Mouse (Mus musculus): ENCODE results near the gene Ehd1. TPM values are rescaled to one million over a fixed set of nuclear protein-coding genes. Genes with fewer than 3 reads are reported as not detected.

The Ehd1 gene
- polyA plus RNA-seq, 1 experiment from 2014 or later, result 77.2 TPM

GRCm38 (mm10) chr19:6302114-6302513, 25.6 kb downstream of the Ehd1 start:
- 86% methylated on average over 5 of the region's 5 CpGs for WGBS
- ATAC-seq (ENCODE audit: insufficient read depth, low FRiP score), result no peak

DNA sequence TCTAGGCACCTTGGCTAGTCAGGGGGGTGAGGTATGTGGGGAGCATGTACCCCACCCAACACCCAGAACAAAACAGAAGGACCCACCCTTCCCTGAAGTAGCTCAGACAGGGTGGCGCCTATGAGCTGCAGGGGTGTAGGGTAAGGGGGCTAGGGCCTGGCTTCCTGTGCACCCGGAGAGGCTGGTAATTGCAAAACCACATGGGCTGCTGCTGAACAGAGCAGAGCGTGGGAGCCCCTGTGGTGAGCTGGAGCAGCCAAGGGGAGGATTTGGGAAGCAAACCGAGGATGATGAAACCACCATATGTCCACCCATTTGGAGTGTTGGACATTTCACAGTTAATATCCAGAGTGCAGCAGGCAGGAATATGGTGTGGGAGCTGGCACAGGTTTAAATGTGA, 26.0 kb downstream of the Ehd1 start:
- no peaks in the 10 kb centered on the region for H3K27me3 ChIP-seq (ENCODE audit: control insufficient read depth, insufficient read depth, low read length)
- H3K36me3 ChIP-seq (ENCODE audit: control insufficient read depth, insufficient read depth, low read length), result peaks cover 7% of the 10 kb centered on the region
- 32% methylated on average over 4 of the region's 4 CpGs for WGBS
- H3K9me3 ChIP-seq (replicated peaks; ENCODE audit: control insufficient read depth, low read length), result no peaks in the 10 kb centered on the region
- no peak overlapping the region for H3K4me3 ChIP-seq (replicated peaks; ENCODE audit: low read length)
- peaks cover 22% of the 10 kb centered on the region for H3K4me1 ChIP-seq (ENCODE audit: control insufficient read depth, insufficient read depth, low read length)
- no peak for ATAC-seq (ENCODE audit: insufficient read depth, low FRiP score)
- 0 out of 2 replicates have a peak overlapping the region, but pooled peaks have one; percentile 4 for H3K9ac ChIP-seq (ENCODE audit: low read length)
- no peak overlapping the region for H3K27ac ChIP-seq (ENCODE audit: low read length)
- H3K4me2 ChIP-seq (ENCODE audit: low read depth, low read length), result no peak overlapping the region

More at GRCm38 (mm10) chr19:6302114-6302513, 25.6 kb downstream of the Ehd1 start:
- H3K36me3 ChIP-seq (ENCODE audit: control insufficient read depth, insufficient read depth, low read length), result peaks cover 10% of the 10 kb centered on the region
- H3K4me3 ChIP-seq (replicated peaks; ENCODE audit: low read length), result no peak overlapping the region
- H3K9me3 ChIP-seq (replicated peaks; ENCODE audit: control insufficient read depth, low read length), result no peaks in the 10 kb centered on the region
- no peak overlapping the region for H3K27ac ChIP-seq (ENCODE audit: low read length)
- no peak overlapping the region for H3K9ac ChIP-seq (ENCODE audit: low read length)
- H3K27me3 ChIP-seq (ENCODE audit: control insufficient read depth, insufficient read depth, low read length), result no peaks in the 10 kb centered on the region
- peaks cover 20% of the 10 kb centered on the region for H3K4me1 ChIP-seq (ENCODE audit: control insufficient read depth, insufficient read depth, low read length)
- no peak overlapping the region for H3K4me2 ChIP-seq (ENCODE audit: low read depth, low read length)

DNA sequence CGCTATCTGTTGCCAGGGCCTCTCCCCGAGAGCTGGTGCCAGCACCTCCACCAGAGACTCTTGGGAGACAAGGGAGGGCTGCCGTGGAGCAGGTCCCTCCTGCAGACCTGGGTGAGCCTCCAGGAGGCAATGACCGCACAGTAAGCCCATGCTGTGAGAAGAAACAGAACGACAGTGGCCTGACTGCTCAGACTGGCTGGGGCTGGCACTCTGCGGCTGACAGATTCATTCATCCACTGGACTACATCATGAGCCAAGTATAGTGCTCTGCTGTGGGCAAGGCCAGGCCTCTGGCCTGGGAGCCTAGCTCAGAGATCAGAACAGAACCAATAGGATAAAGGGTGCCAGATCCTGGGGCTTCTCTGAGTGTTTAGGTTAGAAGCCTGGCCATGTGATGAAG, 27.3 kb downstream of the Ehd1 start:
- no peak for ATAC-seq (ENCODE audit: insufficient read depth, low FRiP score)
- Histone ChIP-seq H3K4me3 (replicated peaks; ENCODE audit: low read length) (no peak overlapping the region), H3K4me2 (ENCODE audit: low read depth, low read length) (no peak overlapping the region), H3K9ac (ENCODE audit: low read length) (peak overlapping the region; percentile 41; the same call in 1 of the 2 replicates), H3K9me3 (replicated peaks; ENCODE audit: control insufficient read depth, low read length) (no peaks in the 10 kb centered on the region), H3K4me1 (ENCODE audit: control insufficient read depth, insufficient read depth, low read length) (peaks cover 28% of the 10 kb centered on the region), H3K27me3 (ENCODE audit: control insufficient read depth, insufficient read depth, low read length) (no peaks in the 10 kb centered on the region), H3K36me3 (ENCODE audit: control insufficient read depth, insufficient read depth, low read length) (no peaks in the 10 kb centered on the region), H3K27ac (ENCODE audit: low read length) (no peak overlapping the region)
- WGBS, result 81% methylated on average over 6 of the region's 6 CpGs

DNA sequence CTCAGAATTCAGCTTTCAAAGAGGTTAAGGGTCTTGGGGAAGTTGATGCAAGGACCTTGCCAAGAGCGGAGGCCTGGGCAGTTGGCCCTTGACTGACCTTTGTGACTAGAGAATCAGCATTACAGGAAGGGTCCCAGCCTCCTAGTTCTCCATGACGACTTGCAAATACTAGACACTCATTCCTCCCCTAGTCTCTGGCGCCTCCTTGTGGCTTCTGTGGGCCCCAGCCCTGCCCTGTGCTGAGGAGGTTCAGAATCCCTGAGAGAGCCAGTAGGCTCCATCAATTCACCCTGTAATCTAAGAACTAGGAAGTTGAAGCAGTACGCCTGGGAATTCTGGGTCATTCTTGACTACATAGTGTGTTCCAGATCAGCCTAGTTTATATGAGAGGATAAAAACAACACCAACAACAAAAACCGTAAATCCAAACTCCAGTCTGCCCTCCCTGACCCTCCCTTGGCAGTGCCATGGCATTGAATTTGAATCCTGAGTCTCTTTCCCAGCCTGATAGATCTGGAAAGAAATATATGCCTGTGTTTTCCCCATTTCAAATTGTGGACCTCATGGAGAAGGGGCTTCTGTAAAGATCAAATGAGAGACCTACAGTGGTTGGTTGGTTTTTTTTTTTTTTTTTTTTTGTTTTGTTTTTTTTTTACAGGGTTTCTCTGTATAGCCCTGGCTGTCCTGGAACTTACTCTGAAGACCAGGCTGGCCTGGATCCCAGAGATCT, 28.4 kb downstream of the Ehd1 start:
- peaks cover 26% of the 10 kb centered on the region for H3K4me1 ChIP-seq (ENCODE audit: control insufficient read depth, insufficient read depth, low read length)
- no peaks in the 10 kb centered on the region for H3K9me3 ChIP-seq (replicated peaks; ENCODE audit: control insufficient read depth, low read length)
- no peaks in the 10 kb centered on the region for H3K36me3 ChIP-seq (ENCODE audit: control insufficient read depth, insufficient read depth, low read length)
- 0 out of 2 replicates have a peak overlapping the region, but pooled peaks have one; percentile 3 for H3K9ac ChIP-seq (ENCODE audit: low read length)
- ATAC-seq (ENCODE audit: insufficient read depth, low FRiP score), result peak; percentile 65
- no peak overlapping the region for H3K4me3 ChIP-seq (replicated peaks; ENCODE audit: low read length)
- H3K27ac ChIP-seq (ENCODE audit: low read length), result no peak overlapping the region
- H3K27me3 ChIP-seq (ENCODE audit: control insufficient read depth, insufficient read depth, low read length), result no peaks in the 10 kb centered on the region
- WGBS, result 24% methylated on average over 5 of the region's 5 CpGs
- H3K4me2 ChIP-seq (ENCODE audit: low read depth, low read length), result no peak overlapping the region

DNA sequence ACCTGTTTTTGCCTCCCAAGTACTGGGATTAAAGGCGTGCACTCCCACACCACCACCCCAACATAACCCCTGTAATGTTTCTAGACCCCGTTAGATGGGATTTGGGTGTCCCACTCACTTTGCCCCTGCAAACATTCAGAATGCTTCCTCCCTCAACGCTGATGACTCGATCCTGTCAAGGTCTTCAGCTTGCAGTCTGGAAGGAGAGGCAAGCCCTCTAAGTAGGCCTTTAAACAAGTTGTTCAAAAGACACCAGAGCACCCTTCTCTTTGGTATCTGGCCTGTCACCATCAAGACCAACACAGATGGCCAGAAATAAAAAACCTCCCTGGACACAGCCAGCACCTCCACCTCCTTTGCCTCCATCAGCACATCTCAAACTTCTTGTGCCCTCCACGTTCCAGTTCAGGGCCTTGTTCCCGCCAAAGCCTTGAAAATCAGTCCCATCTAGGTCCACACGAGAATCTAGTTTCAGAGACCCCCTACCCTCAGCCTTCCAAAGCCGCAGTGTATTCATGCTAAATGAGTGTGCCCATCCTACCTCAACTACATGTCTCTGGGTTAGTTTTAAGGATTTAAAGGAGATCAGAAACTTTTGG, 29.1 kb downstream of the Ehd1 start:
- peak overlapping the region; percentile 63 for H3K4me2 ChIP-seq (ENCODE audit: low read depth, low read length)
- 54% methylated on average over 8 of the region's 8 CpGs for WGBS
- peak overlapping the region; percentile 79 for H3K4me3 ChIP-seq (replicated peaks; ENCODE audit: low read length)
- H3K27me3 ChIP-seq (ENCODE audit: control insufficient read depth, insufficient read depth, low read length), result no peaks in the 10 kb centered on the region
- no peaks in the 10 kb centered on the region for H3K9me3 ChIP-seq (replicated peaks; ENCODE audit: control insufficient read depth, low read length)
- no peak for ATAC-seq (ENCODE audit: insufficient read depth, low FRiP score)
- H3K4me1 ChIP-seq (ENCODE audit: control insufficient read depth, insufficient read depth, low read length), result peaks cover 21% of the 10 kb centered on the region
- H3K9ac ChIP-seq (ENCODE audit: low read length), result peak overlapping the region; percentile 90
- peak overlapping the region; percentile 89; the same call in 1 of the 2 replicates for H3K27ac ChIP-seq (ENCODE audit: low read length)
- no peaks in the 10 kb centered on the region for H3K36me3 ChIP-seq (ENCODE audit: control insufficient read depth, insufficient read depth, low read length)

DNA sequence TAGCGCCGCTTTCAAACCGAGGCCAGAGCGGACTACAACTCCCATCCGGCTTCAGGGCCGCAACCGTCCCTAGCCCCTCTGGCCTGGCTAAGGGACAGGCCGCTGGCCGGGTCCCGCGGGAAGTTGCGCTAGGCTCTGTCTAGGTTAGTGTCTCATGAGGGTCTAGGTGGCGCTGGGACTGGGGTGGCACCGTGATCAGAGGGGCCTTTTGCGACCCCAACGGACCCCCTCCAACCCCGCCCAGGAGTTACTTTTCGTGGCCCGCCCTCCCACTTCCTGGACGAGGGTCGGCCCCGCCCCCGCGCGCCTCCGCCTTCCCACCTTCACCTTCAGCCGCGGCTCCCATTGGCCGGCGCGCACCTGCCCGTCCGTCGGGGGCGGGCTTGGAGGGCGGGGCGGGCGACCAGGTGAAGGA, 29.6 kb downstream of the Ehd1 start, which contains the start of gene Cdc42bpg:
TSS of gene Cdc42bpg (plus strand) at position 320 of the 415 bp plus-strand sequence.
- Histone ChIP-seq H3K9me3 (replicated peaks; ENCODE audit: control insufficient read depth, low read length) (no peaks in the 10 kb centered on the region), H3K9ac (ENCODE audit: low read length) (peak within 1 kb of the TSS; percentile 90), H3K36me3 (ENCODE audit: control insufficient read depth, insufficient read depth, low read length) (no peaks in the 10 kb centered on the region), H3K27me3 (ENCODE audit: control insufficient read depth, insufficient read depth, low read length) (no peaks in the 10 kb centered on the region), H3K4me2 (ENCODE audit: low read depth, low read length) (peak within 1 kb of the TSS; percentile 63), H3K4me3 (replicated peaks; ENCODE audit: low read length) (peak within 1 kb of the TSS; percentile 79), H3K27ac (ENCODE audit: low read length) (peak within 1 kb of the TSS; percentile 89), H3K4me1 (ENCODE audit: control insufficient read depth, insufficient read depth, low read length) (peaks cover 21% of the 10 kb centered on the region)
- peak; percentile 89 for ATAC-seq (ENCODE audit: insufficient read depth, low FRiP score)
- under 1% methylated on average over 35 of the region's 38 CpGs for WGBS

DNA sequence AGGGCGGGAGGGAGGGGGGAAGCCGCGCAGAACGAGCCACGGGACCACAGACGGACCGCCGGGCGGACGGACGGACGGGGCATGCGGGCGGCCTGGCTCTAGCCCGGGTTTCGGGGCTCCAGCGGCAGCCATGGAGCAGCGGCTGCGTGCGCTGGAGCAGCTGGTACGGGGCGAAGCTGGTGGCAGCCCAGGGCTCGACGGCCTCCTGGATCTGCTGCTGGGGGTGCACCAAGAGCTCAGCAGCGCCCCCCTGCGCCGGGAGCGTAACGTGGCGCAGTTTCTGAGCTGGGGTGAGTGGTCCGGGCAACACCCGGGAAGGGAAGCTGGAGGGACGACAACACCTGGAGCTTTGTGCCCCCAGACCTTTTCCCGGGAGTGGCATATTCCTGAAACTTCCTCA, 30.1 kb downstream of the Ehd1 start:
- peak; percentile 68 for ATAC-seq (ENCODE audit: insufficient read depth, low FRiP score)
- peak overlapping the region; percentile 79 for H3K4me3 ChIP-seq (replicated peaks; ENCODE audit: low read length)
- H3K36me3 ChIP-seq (ENCODE audit: control insufficient read depth, insufficient read depth, low read length), result no peaks in the 10 kb centered on the region
- no peaks in the 10 kb centered on the region for H3K27me3 ChIP-seq (ENCODE audit: control insufficient read depth, insufficient read depth, low read length)
- peak overlapping the region; percentile 63 for H3K4me2 ChIP-seq (ENCODE audit: low read depth, low read length)
- peaks cover 21% of the 10 kb centered on the region for H3K4me1 ChIP-seq (ENCODE audit: control insufficient read depth, insufficient read depth, low read length)
- no peaks in the 10 kb centered on the region for H3K9me3 ChIP-seq (replicated peaks; ENCODE audit: control insufficient read depth, low read length)
- 1% methylated on average over 30 of the region's 34 CpGs for WGBS
- H3K9ac ChIP-seq (ENCODE audit: low read length), result peak overlapping the region; percentile 90
- H3K27ac ChIP-seq (ENCODE audit: low read length), result peak overlapping the region; percentile 89

- ATAC-seq (ENCODE audit: insufficient read depth, low FRiP score), result peak; percentile 18
- 62% methylated on average over 9 of the region's 9 CpGs for WGBS
Observed at GRCm38 (mm10) chr19:6307733-6308531, 31.4 kb downstream of the Ehd1 start.

More at GRCm38 (mm10) chr19:6307733-6308531, 31.4 kb downstream of the Ehd1 start:
- H3K4me2 ChIP-seq (ENCODE audit: low read depth, low read length), result peak overlapping the region; percentile 63
- H3K9ac ChIP-seq (ENCODE audit: low read length), result peak overlapping the region; percentile 90
- H3K4me3 ChIP-seq (replicated peaks; ENCODE audit: low read length), result peak overlapping the region; percentile 79
- peaks cover 17% of the 10 kb centered on the region for H3K4me1 ChIP-seq (ENCODE audit: control insufficient read depth, insufficient read depth, low read length)
- no peaks in the 10 kb centered on the region for H3K9me3 ChIP-seq (replicated peaks; ENCODE audit: control insufficient read depth, low read length)
- H3K27ac ChIP-seq (ENCODE audit: low read length), result peak overlapping the region; percentile 89
- no peaks in the 10 kb centered on the region for H3K27me3 ChIP-seq (ENCODE audit: control insufficient read depth, insufficient read depth, low read length)
- H3K36me3 ChIP-seq (ENCODE audit: control insufficient read depth, insufficient read depth, low read length), result 0 out of 2 replicates have a peak, but pooled peaks cover 5% of the 10 kb centered on the region
